Mouse (Mus musculus) cerebellum, postnatal 4 days (tissue): Measurements from ENCODE around the gene Elobl.
A peak's percentile ranks its signal among the peaks of the same experiment; 100 is the strongest.

Experiments
- DNase-seq, 2 experiments: peaks; one replicate each; pipeline ENCODE4 v3.0.0; 2022; ENCODE audit warnings: low spot score in 2 of 2, mixed read lengths in 1 of 2

Gene Elobl

GRCm38 (mm10) chr11:88988956-88989355 lies 22.2 kb upstream of the Elobl start:
- no peak for DNase-seq

GRCm38 (mm10) chr11:88986616-88987015 lies 19.9 kb upstream of the Elobl start:
- DNase-seq: no peak

DNA sequence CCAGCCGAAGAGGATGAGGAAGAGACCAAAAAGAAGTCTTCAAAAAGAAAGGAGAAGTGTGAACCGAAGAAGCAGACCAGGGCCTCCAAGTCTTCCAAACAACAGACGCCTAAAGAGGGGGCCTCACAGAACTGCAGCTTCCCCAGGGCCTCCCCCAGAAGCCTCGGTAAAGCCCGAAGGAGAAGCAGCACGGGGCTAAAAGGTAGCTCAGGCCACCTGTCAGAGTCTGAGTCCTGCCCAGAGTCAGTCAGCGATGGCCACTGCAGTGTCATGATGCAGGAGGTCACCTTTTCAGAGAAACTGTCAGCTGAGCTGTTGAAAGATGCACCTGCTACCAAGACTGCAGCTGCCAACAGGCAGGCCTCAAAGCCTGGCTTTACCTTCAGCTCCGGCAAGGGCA lies 14.6 kb upstream of the Elobl start:
- no peak for DNase-seq

- DNase-seq: no peak
Observed at GRCm38 (mm10) chr11:88977188-88977587, 10.5 kb upstream of the Elobl start.

DNA sequence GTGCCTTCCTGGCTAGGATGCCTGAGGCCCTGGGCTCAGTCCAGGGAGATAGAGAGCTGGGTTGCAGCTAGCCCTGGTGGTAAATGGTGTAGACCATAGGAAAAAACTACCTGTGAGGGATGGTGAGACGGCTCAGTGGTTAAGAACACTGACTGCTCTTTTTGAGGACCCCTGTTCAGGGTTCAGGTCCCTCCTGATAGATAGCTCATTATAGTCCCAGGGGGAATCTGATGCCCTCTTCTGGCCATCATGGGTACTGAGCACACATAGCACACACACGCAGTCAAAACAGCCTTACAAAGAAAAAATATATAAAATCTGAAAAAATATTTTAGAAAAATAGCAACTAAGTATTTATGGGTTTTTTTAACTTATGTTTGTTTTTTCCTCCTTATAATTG lies 9.6 kb upstream of the Elobl start:
- no peak for DNase-seq

DNA sequence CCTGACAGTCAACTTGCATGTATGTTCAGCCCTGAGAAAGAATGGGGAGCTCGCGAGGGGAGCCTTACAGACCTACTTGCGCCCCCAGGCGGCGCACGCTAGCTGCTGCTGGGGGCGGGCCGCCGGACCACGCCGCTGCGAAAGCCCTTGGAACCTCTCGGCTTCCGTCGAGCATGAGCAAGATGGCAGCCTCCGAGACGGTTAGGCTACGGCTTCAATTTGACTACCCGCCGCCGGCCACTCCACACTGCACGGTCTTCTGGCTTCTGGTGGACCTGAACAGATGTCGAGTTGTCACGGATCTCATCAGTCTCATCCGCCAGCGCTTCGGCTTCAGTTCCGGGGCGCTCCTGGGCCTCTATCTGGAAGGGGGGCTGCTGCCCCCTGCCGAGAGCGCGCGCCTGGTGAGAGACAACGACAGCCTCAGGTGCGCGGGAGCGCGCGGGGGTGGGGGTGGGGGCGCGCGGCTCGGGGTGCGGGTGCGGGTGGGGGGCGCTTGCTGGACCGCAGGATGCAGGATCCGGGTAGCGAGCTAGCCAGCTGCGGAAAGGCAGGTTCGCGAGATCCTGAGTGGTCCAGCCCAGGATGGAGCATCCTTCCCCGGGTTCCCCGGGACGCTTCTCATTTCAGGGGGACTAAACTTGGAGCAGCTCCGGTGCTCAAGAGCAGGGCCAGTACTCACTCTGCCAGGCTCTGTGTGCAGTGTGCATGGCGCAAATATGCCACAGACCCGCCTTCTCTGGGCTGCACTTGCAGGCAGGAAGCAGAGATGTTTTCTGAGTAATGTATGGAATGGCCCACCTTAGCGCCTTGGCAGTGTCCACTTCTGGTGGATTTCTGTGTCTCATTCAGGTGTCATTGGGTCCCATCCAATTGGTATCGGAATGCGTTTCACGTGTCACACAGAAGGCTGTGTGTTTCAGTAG lies 7.3 kb upstream of the Elobl start:
- DNase-seq: peak; percentile 91 to 96

DNA sequence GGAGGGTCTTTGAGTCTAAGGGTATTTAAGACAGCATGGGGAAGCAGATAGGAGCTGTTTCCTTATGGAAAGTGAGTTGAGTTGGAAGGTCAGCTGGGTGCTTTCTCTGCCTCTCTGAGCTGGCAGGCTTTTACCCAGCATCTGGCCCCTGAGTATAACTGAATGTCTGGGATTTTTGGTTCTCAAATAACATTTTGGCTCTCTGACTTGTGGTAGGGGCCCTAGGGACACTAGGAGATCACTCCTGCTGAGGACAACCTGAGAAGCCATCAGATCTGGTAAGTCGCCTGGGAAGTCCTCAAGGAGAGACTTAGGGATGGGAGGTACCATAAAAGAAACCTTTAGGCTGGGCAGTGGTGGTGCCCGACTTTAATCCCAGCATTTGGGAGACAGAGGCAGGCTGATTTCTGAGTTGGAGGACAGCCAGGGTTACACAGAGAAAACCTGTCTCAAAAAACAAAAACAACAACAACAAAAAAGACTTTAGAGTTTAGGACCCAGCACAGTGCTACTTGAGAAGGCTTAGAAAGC lies 3.5 kb upstream of the Elobl start, which contains the start of gene Coil:
Gene Coil (plus strand): TSS at position 51 of the 531 bp plus-strand sequence.
- DNase-seq: peak in 1 of 2 experiments; percentile 14

GRCm38 (mm10) chr11:88958851-88959250 lies 7.9 kb downstream of the Elobl start:
- DNase-seq: no peak

DNA sequence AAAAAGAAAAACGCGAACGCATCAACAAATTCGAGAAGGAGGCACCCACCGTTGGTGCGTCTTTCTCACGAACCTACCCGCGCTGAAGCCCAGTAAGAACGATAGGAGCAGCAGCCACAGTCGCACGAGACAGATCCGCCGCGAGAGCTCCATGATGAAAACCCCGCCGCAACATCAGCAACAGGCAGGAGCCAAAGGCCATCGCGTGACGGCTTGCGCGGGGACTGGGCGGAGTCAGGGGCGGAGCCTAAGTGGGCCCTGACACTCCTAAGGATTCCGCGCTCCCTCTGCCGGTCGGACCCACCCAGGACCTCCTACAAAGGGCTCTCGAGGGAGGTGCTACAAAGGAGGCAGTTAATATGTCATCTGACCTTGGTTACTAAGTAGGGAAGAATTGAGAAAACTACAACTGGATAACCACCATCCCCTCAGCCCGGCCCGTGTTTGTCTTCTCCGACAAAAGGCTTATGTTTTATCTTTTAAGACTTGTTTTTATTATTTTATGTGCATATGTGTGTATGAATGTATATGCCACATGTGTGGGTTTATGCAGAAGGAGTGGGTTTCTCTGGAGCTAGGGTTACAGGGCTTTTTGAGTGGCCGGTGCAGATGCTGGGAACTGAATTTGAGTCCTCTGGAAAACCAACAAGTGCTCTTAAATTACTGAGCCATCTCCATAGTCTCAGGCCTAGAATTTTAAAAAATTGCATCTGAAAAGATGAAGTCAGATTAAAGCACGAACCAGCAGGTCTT lies 11.3 kb downstream of the Elobl start, which contains the start of gene Scpep1:
Gene Scpep1 (minus strand): TSS at position 249 of the 753 bp plus-strand sequence.
- DNase-seq: peak; percentile 92 to 95

DNA sequence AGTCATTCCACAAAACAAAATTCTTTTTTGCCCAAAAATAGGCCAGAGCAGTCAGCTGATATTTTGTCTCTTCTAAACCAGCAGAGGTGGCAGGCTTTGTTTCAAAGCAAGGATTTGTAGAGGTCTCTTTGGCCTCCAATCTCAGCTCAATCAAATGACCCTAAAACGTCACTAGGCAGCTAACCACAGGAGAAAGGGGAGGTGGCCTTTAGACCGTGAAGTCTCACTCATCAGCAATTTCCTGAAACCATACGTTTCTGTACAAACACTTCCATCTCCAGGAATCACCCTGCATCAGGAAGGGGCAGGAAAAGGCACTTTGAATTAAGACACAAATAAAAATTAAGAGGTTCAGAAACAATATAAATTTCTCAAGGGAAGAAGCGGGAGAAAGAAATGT lies 11.9 kb downstream of the Elobl start:
- DNase-seq: no peak

- no peak for DNase-seq
Observed at GRCm38 (mm10) chr11:88953582-88953981, 13.1 kb downstream of the Elobl start.

DNA sequence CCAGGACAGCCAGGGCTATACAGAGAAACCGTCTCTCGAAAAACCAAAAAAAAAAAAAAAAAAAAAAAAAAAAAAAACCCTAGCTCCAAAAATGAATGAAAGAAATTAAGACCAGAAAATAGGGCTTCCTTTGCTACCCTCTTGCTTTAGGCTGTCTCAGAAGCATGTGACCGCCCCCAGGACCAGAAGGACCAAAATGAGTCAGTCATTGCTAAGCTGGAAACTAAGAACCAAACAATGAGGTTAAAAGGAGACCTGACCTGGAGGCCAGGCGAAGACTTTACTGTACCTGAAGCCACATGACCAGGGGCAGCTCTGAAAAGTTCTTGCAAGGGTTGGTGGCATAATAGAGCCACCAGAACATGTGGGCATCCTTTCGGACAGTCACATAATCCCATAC lies 14.6 kb downstream of the Elobl start:
- DNase-seq: no peak

- DNase-seq: no peak
Observed at GRCm38 (mm10) chr11:88951576-88951975, 15.2 kb downstream of the Elobl start.

- no peak for DNase-seq
Observed at GRCm38 (mm10) chr11:88950640-88951250, 16.0 kb downstream of the Elobl start.

DNA sequence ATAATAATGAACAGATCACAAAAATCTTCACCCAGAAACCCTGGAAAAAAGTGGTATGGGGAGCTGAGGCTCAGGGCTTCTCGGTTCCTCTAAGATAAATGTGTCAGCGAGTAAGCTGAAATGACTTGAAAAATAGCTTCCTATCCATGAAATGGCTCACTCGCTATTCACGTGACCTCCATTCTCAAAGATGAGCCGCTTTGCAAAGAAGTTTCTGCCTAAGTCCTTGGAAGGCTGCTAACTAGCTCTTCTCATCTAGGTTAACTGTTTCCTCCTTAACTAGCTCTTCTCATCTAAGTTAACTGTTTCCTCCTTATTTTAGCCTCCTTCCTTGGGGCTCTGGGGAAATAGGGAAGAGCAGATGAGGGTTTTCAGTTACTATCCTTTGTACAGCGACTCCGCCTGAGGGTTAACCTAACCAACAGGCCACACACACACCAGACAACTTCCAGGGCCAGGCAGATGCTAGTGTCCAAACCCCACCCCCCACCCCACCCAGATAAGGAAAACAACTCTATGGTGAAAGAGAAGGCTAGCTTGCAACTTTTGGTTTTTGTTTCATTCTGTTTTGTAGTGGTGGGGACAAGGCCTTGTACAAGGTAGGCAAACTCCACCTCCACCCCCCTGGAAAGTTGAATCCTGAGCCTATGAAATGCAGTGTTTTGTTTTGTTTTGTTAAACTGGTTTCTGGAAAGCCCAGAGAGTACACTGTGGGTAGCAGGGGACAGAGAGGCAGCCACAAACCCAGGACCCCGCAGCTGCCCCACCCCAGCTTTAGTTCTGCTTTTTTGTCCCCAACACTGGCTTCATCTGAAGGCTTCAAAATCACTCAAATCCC lies 16.7 kb downstream of the Elobl start:
- no peak for DNase-seq

GRCm38 (mm10) chr11:88948896-88949295 lies 17.8 kb downstream of the Elobl start:
- DNase-seq: no peak

DNA sequence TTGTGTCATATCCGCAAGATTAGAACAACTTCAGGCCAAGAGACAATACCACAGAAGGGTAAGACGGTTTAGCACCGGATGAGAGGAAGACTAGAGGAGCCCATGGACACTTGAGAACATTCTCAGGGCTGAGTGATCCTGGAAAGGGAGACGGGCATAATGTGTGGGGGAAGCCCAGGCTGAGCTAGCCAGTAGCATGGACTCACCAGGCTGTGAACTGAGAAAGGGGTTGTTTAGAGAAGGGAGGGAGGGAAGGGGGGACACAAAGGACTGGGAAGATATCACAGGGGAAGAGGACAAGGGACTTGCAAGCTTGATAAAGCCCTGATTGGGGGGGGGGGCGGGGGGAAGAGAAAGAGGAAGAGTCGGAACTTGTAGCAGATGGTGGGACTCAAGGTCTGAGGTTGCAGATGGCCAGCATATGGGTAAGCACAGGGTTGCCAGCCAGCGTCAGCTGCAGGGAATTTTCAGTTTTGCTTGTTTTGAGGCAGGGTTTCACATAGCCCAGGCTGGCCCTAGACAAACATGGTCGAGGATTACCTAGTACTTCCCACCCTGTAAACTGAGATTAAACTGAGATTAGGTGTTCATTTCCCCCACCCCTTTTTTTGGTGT lies 20.7 kb downstream of the Elobl start:
- DNase-seq: no peak

- no peak for DNase-seq
Observed at GRCm38 (mm10) chr11:88941489-88941888, 25.2 kb downstream of the Elobl start.

DNA sequence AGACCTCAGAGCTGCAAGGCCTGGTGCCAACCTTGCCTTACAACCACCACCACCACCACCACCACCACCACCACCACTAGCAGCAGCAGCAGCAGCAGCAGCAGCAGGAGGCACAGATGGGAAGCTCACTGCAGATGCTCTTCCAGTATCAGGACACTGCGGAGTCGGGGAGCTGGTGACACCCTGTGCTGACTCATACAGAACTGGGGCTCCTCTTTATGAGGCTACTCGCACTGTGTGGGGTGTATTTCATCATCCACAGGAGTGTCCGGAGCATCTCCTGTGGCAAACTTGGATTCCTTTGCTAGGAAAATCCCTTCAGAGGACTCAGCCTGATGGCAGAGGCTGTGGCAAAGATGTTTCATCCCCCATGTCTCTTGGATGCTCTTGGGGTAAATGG lies 27.1 kb downstream of the Elobl start:
- no peak for DNase-seq

DNA sequence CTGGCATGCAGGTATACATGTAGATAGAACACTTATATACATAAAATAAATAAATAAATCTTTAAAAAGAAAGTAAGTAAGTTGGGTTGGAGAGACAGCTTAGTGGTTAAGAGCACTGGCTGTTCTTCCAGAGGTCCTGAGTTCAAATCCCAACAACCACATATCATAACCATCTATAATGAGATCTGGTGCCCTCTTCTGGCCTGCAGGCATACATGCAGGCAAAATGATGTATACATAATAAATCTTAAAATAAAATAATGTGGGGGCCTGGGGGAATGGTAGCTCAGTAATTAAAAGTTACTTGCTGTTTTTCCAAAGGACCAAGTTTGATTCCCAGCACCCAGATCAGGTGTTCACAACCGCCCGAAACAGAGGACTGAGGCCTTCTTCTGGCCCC lies 28.0 kb downstream of the Elobl start:
- no peak for DNase-seq

GRCm38 (mm10) chr11:88937886-88938285 lies 28.8 kb downstream of the Elobl start:
- no peak for DNase-seq
